Mouse (Mus musculus) kidney, adult 2 months (tissue): Measurements from ENCODE around the gene Cops4. TPM values are rescaled to one million over a fixed set of nuclear protein-coding genes. Genes with fewer than 3 reads are reported as not detected.

Experiments
- DNase-seq: peaks from one replicate; pipeline ENCODE4 v3.0.0; 2021
- H3K27ac ChIP-seq: fragments of 200-500 bp; 2 replicates; pipeline ENCODE4 v1.5.1; 2012; ENCODE audit warnings: low read depth, low read length, control low read depth, inconsistent platforms; ENCODE audit not compliant: insufficient read depth
- H3K27me3 ChIP-seq: fragments of 200-500 bp; replicated peaks from 2 replicates; pipeline ENCODE4 v1.6.1; 2012; ENCODE audit warnings: mild to moderate bottlenecking, moderate library complexity, low read length, inconsistent platforms; ENCODE audit not compliant: control insufficient read depth, insufficient read depth
- H3K36me3 ChIP-seq: fragments of 200-500 bp; 2 replicates; pipeline ENCODE4 v1.6.1; 2012; ENCODE audit warnings: mild to moderate bottlenecking, moderate library complexity, low read length, inconsistent platforms; ENCODE audit not compliant: control insufficient read depth, insufficient read depth
- H3K4me1 ChIP-seq: fragments of 200-500 bp; 2 replicates; pipeline ENCODE4 v1.6.1; 2011; ENCODE audit warnings: low read length; ENCODE audit not compliant: control insufficient read depth, insufficient read depth
- H3K4me3 ChIP-seq: fragments of 200-500 bp; 2 replicates; pipeline ENCODE4 v1.5.1; 2011; ENCODE audit warnings: mild to moderate bottlenecking, low read depth, low read length, control low read depth; ENCODE audit not compliant: insufficient read depth
- CTCF ChIP-seq: fragments of 200-500 bp; conservative IDR thresholded peaks from 2 replicates; pipeline ENCODE4 v1.5.1; 2011; ENCODE audit warnings: low read depth, mild to moderate bottlenecking, control low read depth, low read length, moderate library complexity, mixed read lengths; ENCODE audit not compliant: insufficient read depth, insufficient read length
- POLR2A ChIP-seq: fragments of 200-500 bp; IDR thresholded peaks from one replicate; pipeline ENCODE4 v1.6.1; 2011; ENCODE audit warnings: low read depth, low read length, control low read depth
- WGBS: fragments of 180-500 bp; shearing (Covaris S2); methylation state at CpG from one replicate; pipeline ENCODE4 v1.1.7; 2018; 5-methylcytosine and 5-hydroxymethylcytosine counted together
- polyA plus RNA-seq: library from polyadenylated mRNA; depleted of rRNA; stranded (reverse); fragments of >200 nt; gene quantifications from 2 replicates; pipeline ENCODE4 v1.2.3, GENCODE M21; 2012

Gene Cops4
- polyA plus RNA-seq, 1 experiment = 29.8 TPM

DNA sequence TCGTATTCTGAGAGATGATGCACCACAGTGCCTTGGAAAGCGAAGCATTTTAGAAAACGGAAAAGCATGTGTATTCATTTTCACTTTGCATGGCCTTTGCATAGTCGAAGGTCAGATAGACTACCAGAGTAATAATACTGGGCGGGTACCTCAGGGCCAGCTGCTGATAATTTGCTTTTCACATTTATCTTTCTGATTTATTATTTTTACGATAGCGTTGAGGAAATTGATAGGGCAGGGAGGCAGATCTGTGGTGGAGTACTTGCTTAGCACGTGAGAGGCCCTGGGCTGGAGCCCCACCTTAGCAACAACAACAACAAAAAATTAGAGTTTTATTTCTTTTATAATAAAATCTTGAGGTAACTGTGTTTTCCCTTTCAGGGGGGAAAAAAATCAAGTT lies 50.1 kb downstream of the Cops4 start:
- no peaks in the 10 kb centered on the region for H3K36me3 ChIP-seq
- H3K27ac ChIP-seq = 0 out of 2 replicates have a peak overlapping the region, but pooled peaks have one; percentile 26
- H3K4me1 ChIP-seq = peaks cover 6% of the 10 kb centered on the region; the same call in 1 of the 2 replicates
- no peak for TF ChIP-seq CTCF
- no peak for TF ChIP-seq POLR2A
- no peaks in the 10 kb centered on the region for H3K27me3 ChIP-seq
- 43% methylated on average over 8 of the region's 8 CpGs for WGBS
- DNase-seq = peak; percentile 56
- no peak overlapping the region for H3K4me3 ChIP-seq

GRCm38 (mm10) chr5:100568802-100569201 lies 50.7 kb downstream of the Cops4 start:
- H3K36me3 ChIP-seq = no peaks in the 10 kb centered on the region

DNA sequence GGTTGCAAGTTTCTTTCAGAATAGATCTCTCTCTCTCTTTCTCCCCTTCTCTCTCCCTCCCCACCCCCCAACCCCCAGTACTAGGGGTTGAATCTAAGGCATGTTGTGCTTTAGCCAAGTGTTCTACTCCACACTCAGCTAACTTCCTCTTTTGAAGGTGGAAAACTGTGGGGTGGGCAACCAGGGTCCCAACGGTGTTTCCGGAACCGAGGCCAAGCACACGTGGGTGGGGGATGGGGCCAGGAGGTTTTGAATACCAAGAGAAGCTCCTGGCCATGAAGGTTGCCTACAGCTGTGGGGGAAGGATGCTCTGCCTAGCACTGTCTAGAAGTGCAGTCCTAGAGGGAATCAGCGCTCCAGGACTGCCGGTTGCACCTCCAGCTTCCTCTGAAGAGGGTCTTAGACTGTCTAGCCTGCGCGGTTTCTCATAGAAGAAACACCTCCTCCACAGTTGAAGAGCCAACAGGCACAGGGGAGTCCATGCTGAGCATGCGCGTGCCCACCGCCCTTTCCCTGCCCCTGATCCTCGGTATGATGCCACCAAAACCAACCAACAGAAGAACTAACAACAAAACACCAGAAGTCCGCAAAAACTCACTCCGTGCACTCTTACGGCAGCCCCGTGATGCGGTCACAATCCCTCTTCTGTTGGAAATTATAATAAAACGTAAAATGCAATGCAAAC lies 51.3 kb downstream of the Cops4 start:
- H3K4me3 ChIP-seq = no peak overlapping the region
- 81% methylated on average over 18 of the region's 18 CpGs for WGBS
- no peaks in the 10 kb centered on the region for H3K36me3 ChIP-seq
- no peak for DNase-seq
- no peak overlapping the region for H3K27ac ChIP-seq
- H3K27me3 ChIP-seq = no peaks in the 10 kb centered on the region
- TF ChIP-seq CTCF (no peak), POLR2A (no peak)
- H3K4me1 ChIP-seq = peaks cover 6% of the 10 kb centered on the region; the same call in 1 of the 2 replicates

More at GRCm38 (mm10) chr5:100568802-100569201, 50.7 kb downstream of the Cops4 start:
- TF ChIP-seq POLR2A = no peak
- no peak for DNase-seq
- H3K4me1 ChIP-seq = peaks cover 6% of the 10 kb centered on the region; the same call in 1 of the 2 replicates
- no peaks in the 10 kb centered on the region for H3K27me3 ChIP-seq
- WGBS = 91% methylated on average over 3 of the region's 3 CpGs
- H3K27ac ChIP-seq = no peak overlapping the region
- no peak overlapping the region for H3K4me3 ChIP-seq

GRCm38 (mm10) chr5:100569997-100570595 lies 52.0 kb downstream of the Cops4 start:
- peak overlapping the region; percentile 32; the same call in 1 of the 2 replicates for H3K4me3 ChIP-seq
- peaks cover 6% of the 10 kb centered on the region; the same call in 1 of the 2 replicates for H3K4me1 ChIP-seq
- TF ChIP-seq CTCF = no peak
- no peak for TF ChIP-seq POLR2A
- WGBS = 63% methylated on average over 13 of the region's 13 CpGs
- H3K27me3 ChIP-seq = no peaks in the 10 kb centered on the region
- H3K27ac ChIP-seq = peak overlapping the region; percentile 52; the same call in 1 of the 2 replicates
- no peak for DNase-seq
- no peaks in the 10 kb centered on the region for H3K36me3 ChIP-seq

DNA sequence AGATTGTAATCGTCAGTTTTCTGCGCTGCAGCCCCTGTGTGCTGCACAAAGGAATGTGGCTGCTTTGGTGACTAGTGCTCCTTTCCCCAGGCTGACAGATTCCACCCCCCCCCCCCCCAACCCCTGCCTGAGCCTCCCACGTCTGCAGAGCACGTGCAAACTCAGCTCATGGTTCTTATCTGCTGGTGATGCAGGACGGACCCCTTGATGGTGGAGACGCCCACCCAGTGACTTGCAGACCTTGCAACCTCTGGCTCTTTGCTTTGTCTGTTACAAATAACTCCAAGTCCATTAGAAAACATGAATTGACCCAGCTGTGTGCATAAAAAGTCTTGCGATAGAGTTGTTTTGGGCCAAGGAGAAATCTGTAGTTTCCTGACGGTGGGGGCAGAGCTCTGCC lies 52.6 kb downstream of the Cops4 start:
- TF ChIP-seq CTCF = no peak
- TF ChIP-seq POLR2A = no peak
- H3K4me3 ChIP-seq = peak overlapping the region; percentile 49; the same call in 1 of the 2 replicates
- H3K4me1 ChIP-seq = peaks cover 6% of the 10 kb centered on the region; the same call in 1 of the 2 replicates
- 29% methylated on average over 8 of the region's 8 CpGs for WGBS
- H3K27ac ChIP-seq = peak overlapping the region; percentile 35; the same call in 1 of the 2 replicates
- no peaks in the 10 kb centered on the region for H3K36me3 ChIP-seq
- H3K27me3 ChIP-seq = no peaks in the 10 kb centered on the region
- no peak for DNase-seq

- no peak for TF ChIP-seq CTCF
- no peak for TF ChIP-seq POLR2A
- Histone ChIP-seq H3K36me3 (no peaks in the 10 kb centered on the region), H3K4me3 (peak within 1 kb of the TSS; percentile 40; the same call in 1 of the 2 replicates), H3K27ac (no peak within 1 kb of the TSS), H3K4me1 (no peaks in the 10 kb centered on the region), H3K27me3 (no peaks in the 10 kb centered on the region)
- DNase-seq = peak; percentile 44
- 31% methylated on average over 7 of the region's 7 CpGs for WGBS
These were observed 54.0 kb downstream of the Cops4 start, which contains the start of gene Plac8 for GRCm38 (mm10) chr5:100572069-100572468. Gene Plac8, minus strand, starts transcription at chr5:100572245.

GRCm38 (mm10) chr5:100573256-100573655 lies 55.1 kb downstream of the Cops4 start:
- WGBS = 87% methylated on average over 5 of the region's 5 CpGs
- H3K27ac ChIP-seq = no peak overlapping the region

More at GRCm38 (mm10) chr5:100573256-100573655, 55.1 kb downstream of the Cops4 start:
- Histone ChIP-seq H3K27me3 (no peaks in the 10 kb centered on the region), H3K36me3 (no peaks in the 10 kb centered on the region), H3K4me1 (no peaks in the 10 kb centered on the region), H3K4me3 (no peak overlapping the region)
- TF ChIP-seq POLR2A (no peak), CTCF (no peak)
- no peak for DNase-seq
